Mouse (Mus musculus): ENCODE measurements around the gene Cdh18.

DNA sequence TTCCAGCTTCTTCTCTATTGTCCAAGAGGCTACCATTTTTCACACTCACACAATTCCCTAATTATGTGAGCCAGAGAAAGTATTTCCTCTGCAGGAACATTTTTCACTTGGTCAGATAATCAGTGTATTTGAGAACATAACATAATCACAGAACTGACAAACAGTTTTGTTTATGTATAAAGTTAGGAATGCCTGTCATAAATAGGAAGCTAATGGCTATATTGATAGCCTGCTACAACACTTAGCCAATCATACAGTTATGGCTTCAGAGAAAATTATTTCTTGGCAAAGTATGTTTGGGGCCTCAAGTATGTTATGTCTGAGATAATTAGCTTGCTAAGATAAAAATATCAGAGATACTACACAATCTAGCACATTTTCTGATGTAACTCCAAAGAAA is 37.6 kb upstream of the Cdh18 start:
- TF ChIP-seq CTCF (IDR thresholded peaks at IDR 0.05) = no peak
- TF ChIP-seq EP300 (IDR thresholded peaks at IDR 0.05) = no peak
